Mouse (Mus musculus) thymus, adult 2 months (tissue): Measurements from ENCODE around the gene Ntn1.

Source experiments
- CTCF ChIP-seq: fragments of 200-500 bp; IDR thresholded peaks from 2 replicates; pipeline ENCODE4 v1.5.1; 2012; ENCODE audit warnings: mild to moderate bottlenecking, control low read depth, low read length, moderate library complexity, borderline replicate concordance; ENCODE audit not compliant: control insufficient read depth, poor library complexity, insufficient read depth; ENCODE audit errors: extremely low read depth
- POLR2A ChIP-seq: fragments of 200-500 bp; IDR thresholded peaks from 2 replicates; pipeline ENCODE4 v1.6.1; 2012; ENCODE audit warnings: mild to moderate bottlenecking, low read length, control low read depth, moderate library complexity; ENCODE audit not compliant: control insufficient read depth, poor library complexity, insufficient read depth; ENCODE audit errors: extremely low read depth

GRCm38 (mm10) chr11:68434697-68435096, 34.1 kb upstream of the Ntn1 start:
- TF ChIP-seq POLR2A (no peak), CTCF (no peak)
